Mouse (Mus musculus) left cerebral cortex, adult 2 months (tissue): ENCODE results near the gene Gas6. TPM values are rescaled to one million over a fixed set of nuclear protein-coding genes. Genes with fewer than 3 reads are reported as not detected.

Experiments used
- DNase-seq, 2 experiments: peaks; one replicate each; pipeline ENCODE4 v3.0.0; 2021 to 2022; ENCODE audit warnings: low spot score in 2 of 2, mixed read lengths in 1 of 2; ENCODE audit errors: extremely low spot score in 1 of 2
- H3K27ac ChIP-seq: fragments of 200-600 bp; 2 replicates; pipeline ENCODE4 v1.8.1; 2022
- H3K4me3 ChIP-seq: fragments of 200-600 bp; 2 replicates; pipeline ENCODE4 v1.8.1; 2022
- CTCF ChIP-seq: fragments of 200-600 bp; IDR thresholded peaks from 2 replicates; pipeline ENCODE4 v1.8.1; 2022; ENCODE audit warnings: antibody characterized with exemption, mild to moderate bottlenecking, moderate library complexity
- intact Hi-C: fragments of 180-260 bp; cut with DNase I; formaldehyde crosslinking; loops from one replicate; pipeline ENCODE4 v1.15.1; 2025
- long read RNA-seq, 2 experiments: library from polyadenylated mRNA; stranded (forward); transcript quantifications; one replicate each; pipeline ENCODE4 v2.0.0; 2021; ENCODE audit warnings: borderline mapping rate in 2 of 2
- total RNA-seq, 2 experiments: library from RNA; stranded (reverse); gene quantifications; 2 replicates each; pipeline ENCODE4 v1.2.3; 2021

Gas6 gene
- 10 to 100 TPM; 96.8 to 98.7 TPM for total RNA-seq
- long read RNA-seq, experiment 1, transcript Gas6-201 (15 exons, 2,548 nt) = major isoform, 57 of 78 reads
- long read RNA-seq, experiment 1, partial matches to known transcripts = 13 of 78 reads
- long read RNA-seq, experiment 1, other reads (novel, unspliced or antisense) = 8 of 78 reads
- long read RNA-seq, experiment 2, transcript Gas6-201 (15 exons, 2,548 nt) = major isoform, 55 of 80 reads
- long read RNA-seq, experiment 2, partial matches to known transcripts = 16 of 80 reads
- long read RNA-seq, experiment 2, other reads (novel, unspliced or antisense) = 9 of 80 reads

DNA sequence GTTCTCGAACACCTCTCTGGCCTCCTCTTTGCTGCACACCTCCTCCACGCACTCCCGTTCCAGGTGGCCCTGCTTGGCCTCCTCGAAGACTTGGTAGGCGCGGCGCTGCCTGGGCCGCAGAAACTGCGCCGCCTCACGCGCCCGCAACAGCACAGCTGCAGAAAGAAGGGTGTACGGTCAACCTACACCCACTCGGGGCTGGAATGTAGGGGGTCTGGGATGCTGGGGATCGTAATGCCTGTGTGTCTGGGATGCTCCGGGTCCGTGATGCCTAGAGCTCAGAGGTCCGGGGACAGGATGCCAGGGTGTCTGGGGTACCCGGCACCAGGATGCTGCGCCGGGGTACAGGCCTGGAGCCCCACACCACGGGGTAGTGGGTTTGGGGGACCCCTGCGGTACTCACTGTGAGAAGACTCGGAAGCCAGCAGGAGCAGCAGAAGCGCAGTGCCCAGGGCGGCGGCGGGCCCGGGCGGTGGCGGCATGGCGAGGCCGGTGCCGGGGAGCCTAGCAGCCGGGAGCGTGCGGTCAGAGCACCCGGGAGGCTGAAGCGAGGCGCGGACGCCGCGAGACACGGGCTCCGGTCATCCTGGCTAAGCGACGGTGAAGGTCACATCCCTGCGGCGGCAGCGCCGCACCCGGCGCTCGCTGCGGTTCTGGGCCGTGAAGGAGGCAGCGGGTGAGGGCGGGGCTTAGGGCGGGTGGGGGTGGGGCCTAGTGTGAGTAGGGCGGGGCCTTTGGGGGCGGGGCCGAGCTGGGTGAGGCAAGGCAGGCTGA lies at the start of gene Gas6:
TSS of gene Gas6 (minus strand) at position 633 of the 774 bp plus-strand sequence.
- peak; percentile 59 to 71 for DNase-seq
- Histone ChIP-seq H3K27ac (peak within 1 kb of the TSS; percentile 92), H3K4me3 (peak within 1 kb of the TSS; percentile 82)
- no peak for TF ChIP-seq CTCF
- intact Hi-C loops = loop anchor here (2.0 kb wide), 1 partner anchor 49 kb away; no protein-coding TSS in a partner anchor

DNA sequence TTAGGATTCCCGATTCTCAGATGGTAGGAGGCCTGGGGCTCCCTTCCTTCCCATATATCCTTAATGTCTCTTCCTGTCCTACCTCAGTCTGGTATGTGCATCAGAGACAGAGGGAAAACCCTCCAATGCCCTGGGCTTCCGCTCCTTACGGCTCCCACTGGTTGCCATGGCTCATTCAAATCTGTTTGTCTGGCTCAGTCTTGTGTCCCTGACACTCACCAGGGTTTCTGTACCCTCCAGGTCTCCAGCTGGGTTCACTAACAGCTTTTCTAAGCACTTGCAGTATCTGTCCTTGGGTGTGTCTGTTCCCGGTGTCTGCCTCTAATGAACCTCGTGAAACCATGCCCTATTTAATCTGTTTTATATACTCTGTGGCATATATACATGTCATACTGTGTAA lies 47.2 kb upstream of the Gas6 start:
- DNase-seq = no peak
- H3K27ac ChIP-seq = no peak overlapping the region
- intact Hi-C loops = no loop called here
- no peak overlapping the region for H3K4me3 ChIP-seq
- no peak for TF ChIP-seq CTCF

DNA sequence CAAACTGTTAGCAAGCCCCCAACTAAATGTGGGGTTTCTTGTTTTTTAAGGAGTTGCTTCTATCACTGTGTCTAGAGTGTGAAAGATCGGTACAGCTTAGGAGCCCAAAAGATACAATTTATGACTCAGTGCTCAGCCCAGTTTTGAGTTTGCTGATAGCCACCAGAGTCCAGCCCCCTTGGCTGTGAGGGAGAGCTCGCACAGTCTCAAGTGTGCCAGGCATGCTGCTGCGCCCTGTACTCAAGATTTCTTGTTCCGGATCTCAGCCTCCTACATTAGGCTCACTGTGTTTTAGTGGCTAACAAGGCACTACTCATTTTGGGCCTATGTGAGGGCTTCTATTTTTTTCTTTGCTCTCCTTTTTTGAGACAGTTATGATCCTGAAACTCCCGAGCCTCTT lies 45.8 kb upstream of the Gas6 start:
- DNase-seq = no peak
- no peak for TF ChIP-seq CTCF
- Histone ChIP-seq H3K4me3 (no peak overlapping the region), H3K27ac (no peak overlapping the region)
- intact Hi-C loops = no loop called here

DNA sequence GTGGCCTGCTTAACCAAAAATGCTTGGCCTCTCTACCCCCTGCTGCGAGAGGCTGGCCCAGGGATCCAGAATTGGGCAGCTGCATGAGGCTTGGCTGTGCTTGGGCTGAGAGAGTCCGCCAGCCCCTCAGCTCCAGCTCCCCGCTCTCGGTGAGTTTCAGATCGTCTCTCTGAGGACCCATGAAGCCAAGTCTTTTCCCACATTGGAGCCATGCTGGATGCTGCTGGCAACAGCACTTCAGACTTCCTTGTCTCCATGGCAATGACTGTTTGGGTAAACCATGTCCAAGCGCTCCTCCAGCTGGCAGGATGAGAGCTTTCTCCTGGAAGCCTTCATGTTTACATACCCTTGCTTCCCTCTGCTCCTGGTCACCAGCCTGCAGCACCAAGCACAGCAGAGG lies 44.5 kb upstream of the Gas6 start:
- peak; percentile 30 to 47 for DNase-seq
- TF ChIP-seq CTCF = peak; percentile 17
- Histone ChIP-seq H3K27ac (no peak overlapping the region), H3K4me3 (no peak overlapping the region)
- intact Hi-C loops = no loop called here

DNA sequence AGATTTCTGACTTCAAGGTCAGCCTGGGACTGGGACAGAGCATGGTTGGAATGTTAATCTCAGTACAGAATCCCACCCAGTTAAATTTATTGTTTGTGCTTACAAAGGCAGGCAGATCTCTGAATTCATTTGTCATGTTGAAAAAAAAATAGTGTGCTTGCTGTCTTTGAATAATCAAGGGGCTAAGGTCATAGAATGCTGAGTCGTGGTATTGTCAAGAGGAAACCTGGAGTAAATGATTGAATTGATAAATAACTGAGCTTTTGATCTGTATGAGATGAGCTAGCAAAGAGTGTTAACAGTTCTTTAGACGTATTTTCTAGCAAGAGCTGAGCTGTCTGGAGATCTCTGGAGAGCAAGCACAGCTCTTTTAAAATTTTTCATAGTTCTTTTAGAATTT lies 42.8 kb upstream of the Gas6 start:
- no peak for DNase-seq
- Histone ChIP-seq H3K27ac (no peak overlapping the region), H3K4me3 (no peak overlapping the region)
- no peak for TF ChIP-seq CTCF
- intact Hi-C loops = no loop called here

DNA sequence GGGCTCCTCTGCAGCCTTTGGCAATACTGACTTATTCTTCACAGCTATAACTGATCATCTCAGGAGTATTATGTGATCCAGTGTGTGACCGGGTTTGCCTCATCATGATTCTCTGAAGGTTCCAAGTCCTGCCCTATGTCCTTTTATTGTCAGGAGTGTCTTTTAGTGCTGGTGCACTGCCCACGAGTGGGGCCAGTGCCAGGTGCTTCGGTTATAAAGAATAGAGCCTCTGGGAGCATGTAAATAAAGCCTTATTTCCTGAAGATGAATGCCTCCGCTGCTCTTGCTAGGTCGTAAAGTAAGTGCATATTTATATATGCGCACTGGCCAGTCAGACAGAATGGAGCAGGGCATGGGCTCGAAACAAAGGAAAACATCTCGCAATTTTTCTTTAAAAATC lies 38.8 kb upstream of the Gas6 start:
- H3K27ac ChIP-seq = no peak overlapping the region
- intact Hi-C loops = no loop called here
- no peak overlapping the region for H3K4me3 ChIP-seq
- TF ChIP-seq CTCF = no peak
- DNase-seq = no peak

DNA sequence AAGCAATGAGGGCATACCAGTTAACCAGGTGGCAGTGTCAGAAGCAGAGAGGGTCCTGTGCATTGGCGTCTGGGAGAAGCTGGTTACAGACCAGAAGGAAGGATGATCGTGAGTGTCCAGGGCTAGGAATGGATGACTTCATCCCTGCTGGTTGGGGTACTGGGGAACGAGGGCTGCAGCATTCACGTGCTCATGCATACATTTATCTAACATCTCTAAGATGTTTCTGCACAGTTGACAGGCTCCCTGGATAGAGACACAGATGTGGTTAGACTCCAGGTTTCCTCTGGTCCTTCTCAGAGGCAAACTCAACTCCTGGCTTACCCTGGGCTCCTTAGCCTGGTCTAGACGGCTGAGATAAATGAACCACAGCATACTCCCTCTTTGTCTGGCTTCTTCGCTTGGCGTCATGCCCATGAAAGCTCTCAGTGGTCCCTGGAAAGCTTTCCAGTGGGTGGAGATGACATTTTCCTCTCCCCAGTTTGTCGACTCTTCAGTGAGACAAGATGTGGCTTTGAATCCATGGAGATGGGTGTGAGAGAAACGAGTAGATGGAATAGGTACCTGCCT lies 37.4 kb upstream of the Gas6 start:
- intact Hi-C loops = no loop called here
- no peak for TF ChIP-seq CTCF
- no peak overlapping the region for H3K4me3 ChIP-seq
- no peak for DNase-seq
- no peak overlapping the region for H3K27ac ChIP-seq

DNA sequence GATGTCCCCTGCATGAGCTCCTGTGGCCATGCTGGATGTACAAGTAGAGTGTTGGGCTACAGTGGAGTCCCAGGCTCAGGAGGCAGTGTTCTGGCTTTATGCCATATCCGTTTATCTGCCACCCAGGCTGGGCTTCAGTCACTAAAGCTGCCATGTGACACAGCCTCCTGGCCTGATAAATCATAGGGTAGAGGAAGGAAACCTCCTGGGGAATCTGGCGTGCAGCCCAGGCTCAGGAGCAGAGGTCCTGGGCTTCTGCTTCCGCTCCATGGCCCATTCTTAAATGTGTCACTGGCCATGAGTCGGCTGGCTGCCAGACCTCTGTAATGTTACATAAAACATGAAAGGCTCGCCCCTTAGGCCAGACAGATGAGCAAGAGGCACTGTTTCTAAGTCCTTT lies 36.7 kb upstream of the Gas6 start:
- Histone ChIP-seq H3K27ac (0 out of 2 replicates have a peak overlapping the region, but pooled peaks have one; percentile 41), H3K4me3 (no peak overlapping the region)
- no peak for TF ChIP-seq CTCF
- DNase-seq = peak in 1 of 2 experiments; percentile 53
- intact Hi-C loops = no loop called here

DNA sequence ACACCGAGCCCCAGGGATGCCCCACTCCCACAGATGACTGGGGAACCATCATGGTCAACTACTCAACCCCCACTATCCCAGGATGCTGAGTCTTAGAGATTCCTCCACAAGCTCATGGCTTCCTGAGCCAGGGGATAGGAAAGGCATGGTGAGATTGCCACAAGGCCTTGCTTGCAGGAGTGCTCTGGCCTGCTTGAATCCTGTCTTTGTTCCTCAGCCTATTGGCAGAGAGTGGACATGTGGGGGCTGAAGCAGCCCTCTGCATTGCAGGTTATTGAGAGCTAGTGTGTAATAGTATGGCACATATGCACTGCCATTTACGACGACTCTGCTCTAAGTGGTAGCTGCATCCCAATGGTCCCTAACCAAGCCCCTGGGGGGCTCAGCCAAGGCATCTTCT lies 36.1 kb upstream of the Gas6 start:
- Histone ChIP-seq H3K27ac (0 out of 2 replicates have a peak overlapping the region, but pooled peaks have one; percentile 41), H3K4me3 (no peak overlapping the region)
- no peak for DNase-seq
- no peak for TF ChIP-seq CTCF
- intact Hi-C loops = no loop called here

DNA sequence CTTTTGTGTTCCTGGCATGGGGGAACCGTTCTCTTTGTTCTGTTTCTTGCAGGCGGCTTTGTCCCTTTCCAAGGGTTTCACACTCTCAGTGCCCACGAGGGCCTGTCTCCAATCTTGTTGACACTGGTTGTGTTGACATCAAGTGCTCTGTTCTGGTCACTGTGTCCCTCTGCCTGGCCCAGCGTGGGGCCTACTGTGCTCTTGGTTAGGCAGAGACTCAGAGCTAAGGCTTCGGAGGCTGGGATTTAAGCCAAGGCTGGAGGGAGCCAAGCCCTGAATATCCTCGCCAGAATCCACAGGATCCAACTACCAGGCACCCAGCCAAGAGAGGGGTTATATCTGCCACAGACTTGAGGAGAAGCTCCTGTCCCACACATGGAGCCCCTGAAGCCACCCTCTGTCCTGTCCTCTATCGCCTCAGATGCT lies 35.6 kb upstream of the Gas6 start:
- no peak for TF ChIP-seq CTCF
- Histone ChIP-seq H3K4me3 (no peak overlapping the region), H3K27ac (0 out of 2 replicates have a peak overlapping the region, but pooled peaks have one; percentile 41)
- DNase-seq = peak; percentile 36 to 49
- intact Hi-C loops = no loop called here

DNA sequence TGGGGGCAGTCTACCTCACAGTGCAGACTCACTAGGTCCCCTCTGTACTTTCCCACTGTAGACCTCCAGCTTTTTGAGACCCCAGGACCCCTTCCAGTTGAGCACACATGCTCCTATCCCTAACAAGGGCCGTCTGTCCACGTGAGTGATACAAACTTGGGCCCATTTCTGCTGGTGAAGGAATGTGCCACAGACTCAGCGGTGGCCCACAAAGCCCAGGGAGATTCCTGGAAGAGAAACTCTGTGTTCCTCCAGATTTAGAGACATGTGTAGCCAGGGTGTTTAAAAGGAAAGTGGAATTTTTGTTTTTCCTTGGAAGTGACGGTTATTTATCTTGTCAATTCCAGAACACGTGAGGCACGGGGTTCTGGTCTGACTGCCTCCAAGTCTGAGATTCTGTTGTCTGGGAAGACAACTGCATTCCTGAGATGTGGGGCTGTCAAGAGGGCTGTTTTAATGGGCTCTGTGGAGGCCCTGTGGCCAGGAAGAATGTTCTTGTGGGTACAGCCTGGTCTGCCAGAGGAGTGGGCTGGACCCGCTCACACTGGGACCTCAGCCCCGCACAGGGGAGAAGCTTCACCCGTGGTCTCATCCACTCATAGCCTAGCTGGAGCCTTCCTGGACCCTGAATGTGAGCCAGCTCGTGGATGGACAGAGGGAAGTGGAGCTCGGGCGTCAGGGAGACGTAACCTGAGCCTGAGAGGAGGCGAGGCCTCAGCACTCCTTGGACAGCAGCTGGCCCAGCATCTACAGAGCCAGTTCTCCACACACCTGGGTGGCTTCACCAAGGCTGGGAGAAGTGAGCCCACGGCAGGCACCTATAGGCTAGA lies 34.9 kb upstream of the Gas6 start:
- H3K27ac ChIP-seq = no peak overlapping the region
- intact Hi-C loops = no loop called here
- DNase-seq = no peak
- no peak overlapping the region for H3K4me3 ChIP-seq
- no peak; the same call in 1 of the 2 replicates for TF ChIP-seq CTCF
